Mouse (Mus musculus) right cerebral cortex, postnatal 36 days (tissue): Measurements from ENCODE around the gene Fbxo6.
A peak's percentile ranks its signal among the peaks of the same experiment; 100 is the strongest.

Source experiments
- DNase-seq, 2 experiments: peaks; one replicate each; pipeline ENCODE4 v3.0.0; 2022; ENCODE audit warnings: low spot score in 2 of 2, mixed read lengths in 1 of 2

Gene Fbxo6

DNA sequence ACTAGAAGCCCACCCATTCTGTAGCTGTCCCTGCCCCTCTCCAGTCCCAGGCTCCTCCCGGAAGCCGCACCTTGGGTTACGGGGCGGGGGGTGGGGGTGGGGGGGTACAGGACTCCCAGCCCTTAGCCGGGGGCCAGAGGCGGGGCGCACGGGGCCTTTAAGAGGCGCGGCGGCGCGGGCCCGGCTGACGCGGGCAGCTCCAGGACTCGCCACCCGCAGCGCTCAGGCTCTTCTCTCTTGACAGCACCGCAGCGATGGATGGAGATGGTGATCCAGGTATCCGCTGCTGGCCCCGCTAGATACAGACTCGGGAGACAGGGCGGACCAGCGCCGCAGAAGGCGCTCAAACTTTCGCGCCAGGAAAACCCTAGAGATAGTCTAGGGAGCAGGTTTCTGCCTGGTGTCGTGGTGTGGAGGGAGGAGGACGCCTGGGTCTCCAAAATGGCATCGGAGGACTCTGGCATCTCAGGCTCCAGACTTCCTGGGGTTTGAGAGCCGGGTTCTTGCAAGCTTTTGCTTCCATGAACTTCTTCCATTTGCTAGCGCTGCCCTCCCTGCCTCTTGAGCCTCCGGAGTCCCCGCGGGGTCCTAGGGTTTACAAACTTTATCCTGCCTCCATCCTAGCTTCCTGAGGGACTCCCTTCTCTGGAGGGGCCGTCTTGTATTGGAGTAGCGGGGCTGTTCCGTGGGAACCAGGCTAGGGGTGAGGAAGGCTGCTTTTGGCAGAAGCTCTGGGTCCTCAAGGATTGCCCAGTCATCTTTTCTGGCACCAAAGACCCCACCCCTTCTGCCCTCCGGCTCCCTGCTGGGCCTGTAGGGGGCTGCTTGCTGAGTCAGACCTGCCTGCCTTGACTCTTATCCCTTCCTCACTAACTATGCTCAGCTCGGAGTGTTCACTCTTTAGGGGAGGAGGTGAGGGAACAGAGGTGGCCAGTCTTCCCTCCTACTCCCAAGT lies 8.8 kb upstream of the Fbxo6 start, which contains the start of the genes Fbxo44 and Fbxo2:
Gene Fbxo44, minus strand, starts transcription at position 47 of the 955 bp plus-strand sequence.
Gene Fbxo2, plus strand, starts transcription at position 186 of the 955 bp plus-strand sequence.
- no peak for DNase-seq

DNA sequence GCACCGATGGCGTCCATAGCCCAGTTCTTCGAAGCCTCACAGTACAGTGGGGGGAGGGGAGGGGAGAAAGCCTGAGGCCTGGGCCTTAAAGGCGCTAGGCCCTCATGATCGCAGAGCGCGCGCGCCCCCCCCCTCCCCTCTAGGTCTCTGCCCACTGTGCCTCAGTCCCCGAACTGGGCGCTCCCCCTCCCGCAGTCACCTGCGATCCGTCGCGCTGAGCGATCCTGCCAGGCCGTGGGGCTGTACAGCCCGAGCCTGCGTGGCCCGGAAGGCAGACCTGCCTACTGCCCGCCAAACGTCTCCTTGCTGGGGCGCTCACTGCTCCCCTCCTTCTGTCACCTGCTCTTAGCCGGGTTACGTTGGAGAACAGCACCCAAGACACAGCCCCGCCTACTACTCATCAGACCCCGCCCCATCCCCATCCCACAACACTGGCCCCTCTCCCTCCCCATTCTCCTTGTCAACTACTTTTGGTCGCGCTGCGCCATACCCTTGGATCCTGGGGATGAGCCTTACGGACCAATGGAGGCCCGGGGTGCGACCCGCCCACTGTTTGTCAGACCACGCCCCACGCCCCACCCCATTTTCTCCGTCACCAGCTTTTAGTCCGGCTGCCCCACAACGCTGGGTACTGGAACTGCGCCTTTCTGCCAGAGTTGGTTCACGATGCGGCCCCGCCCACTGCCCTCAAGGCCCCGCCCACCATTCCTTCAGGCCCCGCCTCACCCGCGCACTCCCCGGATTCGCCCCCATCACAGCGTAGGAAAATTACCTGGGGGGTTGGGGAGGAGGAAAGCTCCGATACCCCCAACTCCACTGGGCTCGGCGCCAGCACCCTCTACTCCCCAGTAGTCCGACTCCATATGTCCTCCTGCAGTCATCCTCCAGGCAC lies 7.8 kb upstream of the Fbxo6 start:
- DNase-seq = peak; percentile 99

DNA sequence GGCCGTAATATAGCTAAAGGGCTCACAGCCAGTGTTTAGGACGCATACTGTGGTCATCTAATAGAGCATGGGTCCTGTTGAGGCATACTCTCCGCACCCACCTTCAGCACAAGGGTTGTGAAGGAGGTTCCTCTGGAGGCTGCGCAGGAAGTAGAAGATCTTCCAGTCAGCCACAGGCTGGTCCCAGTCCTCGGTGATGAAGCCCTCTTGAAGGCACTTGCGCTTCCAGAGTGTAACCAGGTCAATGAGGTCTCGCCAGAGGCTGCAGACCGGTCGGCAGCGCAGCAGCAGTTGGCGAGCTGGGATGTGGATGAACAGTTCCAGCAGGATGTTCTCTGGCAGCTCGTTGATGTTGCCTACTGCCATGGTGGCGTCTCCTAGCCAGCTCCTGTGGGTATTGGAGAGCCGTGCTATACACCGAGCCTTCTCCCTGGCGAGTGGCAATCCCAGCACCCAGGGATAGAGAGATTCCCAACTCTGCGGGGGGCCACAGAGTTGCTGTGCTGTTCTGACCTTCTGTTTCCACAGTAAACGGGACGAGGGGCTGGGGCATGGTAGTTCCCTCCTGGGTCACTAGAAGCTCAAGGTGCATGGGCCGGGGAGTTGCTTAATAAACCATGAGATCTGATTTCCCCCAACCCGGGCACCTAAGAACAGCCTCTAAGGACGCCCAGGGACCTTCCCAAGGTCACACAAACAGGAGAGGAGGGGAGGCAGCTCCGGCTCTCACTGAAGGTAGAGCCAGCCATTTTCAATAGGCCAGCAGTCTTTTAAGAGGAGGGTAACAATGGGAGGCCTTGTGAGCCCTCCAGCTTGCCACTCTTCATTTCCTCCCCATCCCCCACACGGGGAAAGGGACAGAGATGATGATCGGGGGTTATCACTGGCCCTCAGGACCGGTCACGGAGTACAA lies 6.8 kb upstream of the Fbxo6 start:
- DNase-seq = no peak

DNA sequence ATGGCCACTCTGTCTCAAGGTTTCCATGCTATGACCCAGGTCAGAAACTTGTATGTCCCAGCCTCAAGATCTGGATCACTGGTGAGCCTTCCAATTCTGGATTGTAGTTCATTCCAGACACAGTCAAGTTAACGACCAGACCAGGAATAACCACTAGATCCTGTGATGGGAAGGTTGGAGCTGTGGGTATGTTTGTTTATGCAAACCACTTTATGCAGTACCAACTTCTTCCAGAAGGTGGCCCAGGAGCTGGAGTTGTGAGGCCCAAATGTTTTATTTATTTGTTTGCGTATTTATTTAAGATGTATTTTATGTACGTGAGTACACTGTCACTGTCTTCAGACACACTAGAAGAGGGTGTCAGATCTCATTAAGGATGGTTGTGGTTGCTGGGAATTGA lies 3.0 kb upstream of the Fbxo6 start:
- no peak for DNase-seq

DNA sequence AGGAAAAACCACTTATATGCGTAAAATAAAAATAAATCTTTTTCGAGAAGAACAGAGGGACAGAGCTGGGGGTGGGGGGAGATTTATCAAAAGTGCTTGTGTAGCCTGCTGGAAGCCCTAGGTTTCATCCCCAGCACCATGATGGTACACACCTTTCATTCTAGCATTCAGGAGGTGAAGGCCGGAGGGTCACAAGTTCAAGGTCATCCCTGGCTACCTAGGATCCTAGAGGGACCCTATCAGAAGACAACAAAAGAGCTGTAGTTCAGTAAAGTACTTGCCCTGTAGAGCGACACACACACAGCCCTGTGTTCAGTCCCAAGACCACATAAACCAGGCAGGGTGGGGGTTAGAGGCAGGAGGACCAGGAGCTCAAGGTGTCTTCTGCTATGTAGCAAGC lies 2.1 kb upstream of the Fbxo6 start:
- no peak for DNase-seq

GRCm38 (mm10) chr4:148152547-148152946 lies 607 bp upstream of the Fbxo6 start:
- no peak for DNase-seq

GRCm38 (mm10) chr4:148150953-148151266 lies 1.0 kb downstream of the Fbxo6 start:
- no peak for DNase-seq

GRCm38 (mm10) chr4:148150242-148150641 lies 1.7 kb downstream of the Fbxo6 start:
- DNase-seq = no peak

- no peak for DNase-seq
Observed at GRCm38 (mm10) chr4:148149540-148149939, 2.4 kb downstream of the Fbxo6 start.

DNA sequence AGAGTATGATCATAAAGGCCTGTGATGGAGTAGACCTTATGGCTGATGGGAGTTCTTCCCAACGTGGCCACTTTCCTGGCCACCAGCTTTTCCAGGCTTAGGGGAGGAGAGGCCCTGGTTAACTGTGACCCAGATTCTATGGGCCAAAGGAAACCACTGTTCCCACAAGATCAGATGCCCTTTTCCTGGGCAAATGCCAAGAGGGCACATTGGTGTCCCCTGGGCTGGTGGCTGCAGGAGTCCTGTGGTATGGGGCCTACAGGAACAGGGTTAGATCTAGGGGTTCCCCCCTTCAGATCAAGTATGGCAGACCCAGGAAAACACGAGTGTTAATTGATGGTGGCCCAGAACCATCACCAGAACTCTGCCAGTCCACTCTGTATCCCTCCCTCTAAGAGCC lies 4.2 kb downstream of the Fbxo6 start:
- DNase-seq = no peak

- no peak for DNase-seq
Observed at GRCm38 (mm10) chr4:148143721-148144120, 8.2 kb downstream of the Fbxo6 start.

GRCm38 (mm10) chr4:148140098-148141011 lies 11.6 kb downstream of the Fbxo6 start:
- DNase-seq = peak; percentile 87

GRCm38 (mm10) chr4:148139767-148140097 lies 12.2 kb downstream of the Fbxo6 start:
- DNase-seq = no peak

DNA sequence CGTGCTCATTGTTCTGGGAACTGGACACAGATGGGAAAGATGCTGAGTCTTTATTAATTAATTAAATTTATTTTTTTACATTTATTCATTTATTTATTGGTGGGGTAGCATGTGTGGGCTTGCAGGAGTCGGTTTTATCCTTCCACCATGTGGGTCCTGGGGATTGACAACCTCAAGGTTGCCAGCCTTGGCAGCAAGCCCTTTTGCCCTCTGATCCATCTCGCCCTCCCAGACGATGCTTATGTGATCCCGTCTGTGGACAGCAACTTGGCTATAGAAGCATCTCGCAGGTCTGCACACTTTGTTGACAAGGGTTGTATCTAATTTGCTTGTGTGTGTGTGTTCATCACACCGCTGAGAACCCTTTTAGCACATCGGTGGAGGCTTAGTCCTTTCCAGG lies 14.4 kb downstream of the Fbxo6 start:
- no peak for DNase-seq

- no peak for DNase-seq
Observed at GRCm38 (mm10) chr4:148134988-148135387, 17.0 kb downstream of the Fbxo6 start.

DNA sequence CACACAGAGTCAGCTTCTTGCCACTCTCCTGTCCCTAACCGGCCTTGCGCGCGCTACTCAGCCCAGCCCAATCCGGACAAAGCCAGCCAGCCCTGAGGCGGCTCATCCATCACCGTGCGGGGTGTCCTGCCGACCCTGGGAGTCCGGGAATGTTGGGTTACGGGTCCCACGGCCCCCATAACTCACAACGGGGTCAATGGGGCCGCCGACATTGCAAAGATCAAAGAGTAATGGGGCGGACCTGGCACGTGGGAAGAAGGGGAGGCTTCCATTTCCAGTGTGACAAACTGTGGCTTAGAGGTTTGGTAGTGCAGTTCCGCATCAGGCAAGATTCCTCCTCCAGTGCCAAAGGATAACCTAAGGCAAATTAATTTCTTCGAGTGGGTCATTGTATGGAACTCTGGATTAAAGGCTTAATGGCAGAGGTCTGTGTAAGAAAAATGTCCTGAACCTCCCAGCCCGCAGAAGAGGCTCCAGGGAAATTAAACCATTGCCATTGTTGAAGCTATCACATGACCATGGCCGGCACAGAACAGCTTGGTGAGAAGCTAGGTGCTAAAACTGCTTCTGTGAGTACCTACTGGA lies 20.4 kb downstream of the Fbxo6 start:
- no peak for DNase-seq

DNA sequence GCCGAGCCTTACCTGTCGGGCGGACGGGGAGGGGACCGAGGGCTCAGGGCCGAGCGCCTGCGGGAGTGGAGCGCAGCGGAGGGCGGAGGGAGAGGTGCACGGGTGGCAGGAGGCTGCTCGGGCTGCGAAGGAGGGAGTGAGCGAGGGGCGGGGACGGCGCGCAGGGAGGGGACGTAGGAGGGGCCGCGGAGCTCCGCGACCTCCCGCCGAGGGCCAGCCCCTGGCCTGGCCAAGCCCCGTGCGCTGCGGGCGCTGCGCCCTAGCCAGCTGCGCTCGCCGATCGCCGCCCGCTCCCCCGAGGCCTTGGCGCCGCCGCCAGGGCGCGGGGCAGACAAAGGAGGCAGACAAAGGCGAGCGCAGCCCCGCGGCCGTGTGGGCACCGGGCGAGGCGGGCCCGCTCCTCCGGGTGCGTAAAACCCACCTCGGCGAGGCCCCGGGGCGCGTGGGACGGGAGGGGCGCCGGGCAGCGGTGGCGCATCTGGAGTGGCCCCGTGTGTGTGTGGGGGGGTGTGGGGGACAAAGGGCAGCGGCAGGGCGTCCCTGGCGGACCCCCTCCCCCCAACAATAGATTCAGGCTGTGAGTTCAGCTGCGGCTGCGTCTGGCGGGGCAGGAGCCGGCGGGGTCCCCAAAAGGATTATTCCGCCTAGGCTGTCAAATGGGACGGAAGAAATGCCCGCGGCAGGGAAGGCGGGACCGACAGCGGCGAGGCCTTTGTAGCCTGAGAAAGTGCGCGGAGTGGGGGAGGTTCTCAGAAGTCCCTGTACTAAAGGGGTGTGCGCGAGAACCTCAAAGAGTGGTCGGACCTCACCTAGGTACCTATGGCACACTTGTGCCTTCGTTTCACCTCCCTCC lies 21.2 kb downstream of the Fbxo6 start, which contains the start of gene Draxin:
Gene Draxin, minus strand, starts transcription at position 138 of the 853 bp plus-strand sequence.
- no peak for DNase-seq

DNA sequence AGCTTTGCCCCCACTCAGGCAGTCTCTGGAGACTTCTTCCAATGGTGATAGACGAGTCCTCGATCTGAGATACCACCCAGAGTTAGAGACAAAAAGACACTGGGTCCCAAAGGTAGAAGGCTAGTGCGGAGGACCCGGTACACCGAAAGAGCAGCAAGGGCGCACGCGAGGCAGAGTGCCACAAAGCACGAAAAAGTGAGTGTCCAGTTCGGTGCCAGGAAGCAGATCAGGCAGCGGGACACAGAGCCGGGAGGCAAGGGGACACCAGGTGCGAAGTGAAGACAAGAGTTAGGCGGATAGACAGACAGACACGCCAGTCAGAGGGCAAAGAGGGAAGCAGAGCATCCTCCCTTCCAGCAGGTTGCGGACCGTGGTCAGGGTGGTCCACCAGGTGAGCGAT lies 21.8 kb downstream of the Fbxo6 start, which contains the start of gene Mad2l2:
Gene Mad2l2, plus strand, starts transcription at position 252 of the 400 bp plus-strand sequence.
- no peak for DNase-seq

DNA sequence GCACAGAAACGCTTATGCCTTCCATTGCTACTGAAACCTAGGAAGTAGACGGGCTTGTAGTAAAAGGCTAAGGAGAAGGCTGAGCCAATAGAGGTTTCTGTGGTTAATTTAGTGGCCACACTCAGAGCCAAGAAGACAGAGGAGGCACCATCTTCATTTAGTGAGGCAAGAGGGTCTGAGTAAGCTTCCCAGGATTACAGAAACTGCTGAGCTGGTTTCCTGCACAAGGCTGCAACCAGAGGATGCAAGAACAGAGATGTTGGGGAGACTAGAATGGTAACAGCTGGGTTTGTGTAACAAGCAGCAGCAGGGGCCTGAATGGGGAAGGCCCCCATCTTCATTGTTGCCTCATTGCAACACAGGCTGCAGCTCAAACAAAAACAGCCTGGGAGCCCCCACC lies 23.3 kb downstream of the Fbxo6 start:
- DNase-seq = no peak
